Mouse (Mus musculus) ES-Bruce4 (cell line): Measurements from ENCODE around the gene Sox2.

Source experiments
- CTCF ChIP-seq: IDR thresholded peaks from one replicate; pipeline ENCODE4 v1.8.1; 2011; ENCODE audit warnings: low read depth, low read length
- POLR2A ChIP-seq: IDR thresholded peaks from one replicate; pipeline ENCODE4 v1.8.1; 2011; ENCODE audit warnings: low read length; ENCODE audit not compliant: insufficient read depth

- TF ChIP-seq POLR2A (no peak), CTCF (no peak)
Measured at GRCm38 (mm10) chr3:34660542-34661290, 10.5 kb downstream of the Sox2 start.
